Mouse (Mus musculus) splenic B cell, adult 2 months (primary cell): ENCODE data around the gene Hnrnpr.
A peak's percentile ranks its signal among the peaks of the same experiment; 100 is the strongest.

Experiments
- DNase-seq: peaks from one replicate; pipeline ENCODE4 v3.0.0-alpha.2; 2011; ENCODE audit warnings: low read depth, low spot score
- H3K27me3 ChIP-seq: 2 replicates; pipeline ENCODE4 v1.6.1; 2012; ENCODE audit warnings: mild to moderate bottlenecking, low read length, moderate library complexity, mixed read lengths; ENCODE audit not compliant: control insufficient read depth, poor library complexity, insufficient read depth, severe bottlenecking
- H3K36me3 ChIP-seq: 2 replicates; pipeline ENCODE4 v1.6.1; 2012; ENCODE audit warnings: mild to moderate bottlenecking, low read length, moderate library complexity, mixed read lengths; ENCODE audit not compliant: control insufficient read depth, poor library complexity, insufficient read depth, severe bottlenecking

Hnrnpr gene

GRCm38 (mm10) chr4:136328115-136328514 is 17.4 kb downstream of the Hnrnpr start:
- peak; percentile 43 for DNase-seq
- Histone ChIP-seq H3K36me3 (peaks cover 14% of the 10 kb centered on the region; the same call in 1 of the 2 replicates), H3K27me3 (no peaks in the 10 kb centered on the region)

- Histone ChIP-seq H3K36me3 (peaks cover 11% of the 10 kb centered on the region; the same call in 1 of the 2 replicates), H3K27me3 (no peaks in the 10 kb centered on the region)
- DNase-seq = no peak
Measured at GRCm38 (mm10) chr4:136331709-136332108, 21.0 kb downstream of the Hnrnpr start.

- Histone ChIP-seq H3K27me3 (no peaks in the 10 kb centered on the region), H3K36me3 (peaks cover 13% of the 10 kb centered on the region; the same call in 1 of the 2 replicates)
- no peak for DNase-seq
Measured at GRCm38 (mm10) chr4:136333191-136333590, 22.4 kb downstream of the Hnrnpr start.

GRCm38 (mm10) chr4:136335065-136335464 is 24.3 kb downstream of the Hnrnpr start:
- no peaks in the 10 kb centered on the region for H3K27me3 ChIP-seq
- peaks cover 14% of the 10 kb centered on the region; the same call in 1 of the 2 replicates for H3K36me3 ChIP-seq
- DNase-seq = no peak

GRCm38 (mm10) chr4:136337129-136337528 is 26.4 kb downstream of the Hnrnpr start:
- peaks cover 15% of the 10 kb centered on the region; the same call in 1 of the 2 replicates for H3K36me3 ChIP-seq
- no peak for DNase-seq
- H3K27me3 ChIP-seq = no peaks in the 10 kb centered on the region

GRCm38 (mm10) chr4:136349616-136350015 is 38.9 kb downstream of the Hnrnpr start:
- no peak for DNase-seq
- Histone ChIP-seq H3K27me3 (no peaks in the 10 kb centered on the region), H3K36me3 (peaks cover 16% of the 10 kb centered on the region)

GRCm38 (mm10) chr4:136357026-136357425 is 46.3 kb downstream of the Hnrnpr start:
- DNase-seq = no peak
- Histone ChIP-seq H3K27me3 (no peaks in the 10 kb centered on the region), H3K36me3 (peaks cover 15% of the 10 kb centered on the region)

GRCm38 (mm10) chr4:136357429-136357828 is 46.7 kb downstream of the Hnrnpr start:
- Histone ChIP-seq H3K27me3 (no peaks in the 10 kb centered on the region), H3K36me3 (peaks cover 15% of the 10 kb centered on the region)
- no peak for DNase-seq

GRCm38 (mm10) chr4:136367856-136368255 is 57.1 kb downstream of the Hnrnpr start:
- Histone ChIP-seq H3K27me3 (no peaks in the 10 kb centered on the region), H3K36me3 (no peaks in the 10 kb centered on the region)
- DNase-seq = no peak

- no peaks in the 10 kb centered on the region for H3K27me3 ChIP-seq
- DNase-seq = peak; percentile 71
- no peaks in the 10 kb centered on the region for H3K36me3 ChIP-seq
Measured at GRCm38 (mm10) chr4:136369727-136370126, 59.0 kb downstream of the Hnrnpr start.

GRCm38 (mm10) chr4:136373494-136374181 is 62.9 kb downstream of the Hnrnpr start:
- no peak for DNase-seq
- Histone ChIP-seq H3K27me3 (no peaks in the 10 kb centered on the region), H3K36me3 (no peaks in the 10 kb centered on the region)

GRCm38 (mm10) chr4:136377001-136377400 is 66.3 kb downstream of the Hnrnpr start:
- no peaks in the 10 kb centered on the region for H3K27me3 ChIP-seq
- no peak for DNase-seq
- H3K36me3 ChIP-seq = no peaks in the 10 kb centered on the region

- no peaks in the 10 kb centered on the region for H3K36me3 ChIP-seq
- DNase-seq = no peak
- H3K27me3 ChIP-seq = no peaks in the 10 kb centered on the region
Measured at GRCm38 (mm10) chr4:136383052-136383451, 72.3 kb downstream of the Hnrnpr start.

- no peaks in the 10 kb centered on the region for H3K36me3 ChIP-seq
- H3K27me3 ChIP-seq = no peaks in the 10 kb centered on the region
- DNase-seq = no peak
Measured at GRCm38 (mm10) chr4:136383839-136384238, 73.1 kb downstream of the Hnrnpr start.

GRCm38 (mm10) chr4:136387261-136387660 is 76.5 kb downstream of the Hnrnpr start:
- Histone ChIP-seq H3K27me3 (no peaks in the 10 kb centered on the region), H3K36me3 (no peaks in the 10 kb centered on the region)
- DNase-seq = no peak

- Histone ChIP-seq H3K36me3 (no peaks in the 10 kb centered on the region), H3K27me3 (no peaks in the 10 kb centered on the region)
- no peak for DNase-seq
Measured at GRCm38 (mm10) chr4:136401806-136402205, 91.1 kb downstream of the Hnrnpr start.
